Mouse (Mus musculus) megakaryocyte, embryonic 14.5 days (primary cell): Measurements from ENCODE around the gene Ptges3l. TPM values are rescaled to one million over a fixed set of nuclear protein-coding genes. Genes with fewer than 3 reads are reported as not detected.
"Not testable (repeated sequence)": the region's sequence is repeated elsewhere in the genome, so short reads cannot be mapped to it uniquely, and the experiment has no call there.

Source experiments
- H3K27me3 ChIP-seq: replicated peaks from 2 replicates; pipeline ENCODE3; 2012; ENCODE audit warnings: inconsistent platforms
- H3K36me3 ChIP-seq: replicated peaks from 2 replicates; pipeline ENCODE3; 2012; ENCODE audit warnings: low read length, inconsistent platforms, mixed read lengths
- H3K4me1 ChIP-seq: 2 replicates; pipeline ENCODE4 v1.6.1; 2012; ENCODE audit warnings: inconsistent platforms
- H3K4me3 ChIP-seq: replicated peaks from 2 replicates; pipeline ENCODE3; 2012; ENCODE audit warnings: moderate library complexity, mild to moderate bottlenecking, inconsistent platforms
- H3K9me3 ChIP-seq: 2 replicates; pipeline ENCODE4 v1.6.1; 2012; ENCODE audit warnings: inconsistent platforms
- FLI1 ChIP-seq: IDR thresholded peaks from 2 replicates; pipeline ENCODE4 v1.6.1; 2012; ENCODE audit warnings: low read length, inconsistent platforms, mixed read lengths
- GATA1 ChIP-seq: IDR thresholded peaks from 3 replicates; pipeline ENCODE4 v1.6.1; 2012; ENCODE audit warnings: mixed read lengths, low read length, inconsistent platforms, borderline replicate concordance
- polyA plus RNA-seq: library from polyadenylated mRNA; stranded (reverse); fragments of >175 nt; gene quantifications from 2 replicates; pipeline ENCODE4 v1.2.3, GENCODE M21; 2012; ENCODE audit warnings: low replicate concordance; ENCODE audit not compliant: insufficient read depth

Gene Ptges3l
- 2.8 TPM in 1 of 2 replicates, not detected in the other for polyA plus RNA-seq

DNA sequence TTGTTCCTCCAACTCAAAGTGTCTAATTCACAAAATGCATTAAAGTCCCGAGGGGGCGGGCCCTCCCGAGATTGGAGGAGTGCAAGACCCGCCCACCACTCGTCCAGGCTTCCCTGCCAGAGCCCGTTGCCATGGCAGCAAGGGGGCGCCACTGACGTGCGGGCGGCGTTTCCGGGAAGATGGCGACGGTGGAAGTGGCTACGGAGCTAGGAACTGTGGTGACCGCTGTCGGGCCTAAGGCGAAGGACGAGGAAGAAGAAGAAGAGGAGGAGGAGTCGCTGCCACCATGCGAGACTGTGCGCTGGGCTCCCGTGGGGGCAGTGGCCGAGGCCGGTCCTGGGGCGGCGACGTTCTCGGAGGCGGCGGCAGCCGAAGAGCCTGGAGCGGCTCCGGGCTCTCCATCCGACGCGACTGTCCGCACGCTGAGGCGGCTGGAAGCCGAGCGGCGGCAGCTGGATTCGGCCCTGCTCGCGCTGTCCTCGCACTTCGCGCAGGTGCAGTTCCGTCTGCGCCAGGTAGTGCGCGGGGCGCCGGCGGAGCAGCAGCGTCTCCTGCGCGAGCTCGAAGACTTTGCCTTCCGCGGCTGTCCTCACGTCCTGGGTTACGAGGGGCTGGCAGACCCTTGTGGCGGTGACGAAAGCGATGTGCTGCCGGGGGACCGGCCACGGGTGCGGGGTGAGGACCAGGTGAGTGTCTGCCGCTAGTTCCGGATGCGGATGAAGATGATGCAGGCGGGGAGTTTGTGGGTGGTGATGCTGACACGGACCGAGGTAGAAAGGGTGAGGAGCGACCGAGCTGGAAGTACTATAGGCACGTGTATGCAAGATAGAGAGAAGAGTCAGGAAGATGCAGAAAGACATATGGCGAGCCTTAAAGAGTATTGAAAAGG lies at the start of gene Ptges3l, which contains the start of gene Rundc1:
TSS of gene Ptges3l (minus strand) at position 409 of the 889 bp plus-strand sequence.
TSS of gene Rundc1 (plus strand) at position 161 of the 889 bp plus-strand sequence.
- H3K4me1 ChIP-seq = peaks cover 46% of the 10 kb centered on the region
- no peaks in the 10 kb centered on the region for H3K27me3 ChIP-seq

DNA sequence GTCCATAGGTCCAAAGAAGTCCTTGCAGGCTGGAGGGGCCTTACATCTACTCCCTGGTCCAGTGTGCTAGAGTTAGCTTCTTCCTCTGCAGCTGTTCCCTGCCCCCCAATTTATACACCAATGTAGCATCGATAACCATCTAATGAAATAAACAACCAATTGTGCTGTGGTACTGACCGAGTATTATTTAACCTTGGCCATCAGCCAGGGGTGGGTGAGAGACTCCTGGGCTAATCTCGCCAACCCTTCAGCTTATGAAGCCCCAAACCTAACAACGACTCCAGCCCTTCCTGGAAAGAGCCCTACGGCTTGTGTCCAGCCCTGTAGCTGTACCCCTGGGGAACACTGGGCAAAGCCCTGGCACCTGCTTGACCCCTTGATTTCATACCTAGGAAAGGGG lies 49.2 kb upstream of the Ptges3l start:
- peaks cover 65% of the 10 kb centered on the region for H3K27me3 ChIP-seq
- no peaks in the 10 kb centered on the region for H3K36me3 ChIP-seq
- TF ChIP-seq GATA1 (no peak), FLI1 (no peak)
- H3K4me1 ChIP-seq = peaks cover 6% of the 10 kb centered on the region
- H3K4me3 ChIP-seq = no peak overlapping the region
- H3K9me3 ChIP-seq = no peaks in the 10 kb centered on the region

More for the DNA sequence above, at the start of gene Ptges3l, which contains the start of gene Rundc1:
- no peak for TF ChIP-seq FLI1
- TF ChIP-seq GATA1 = no peak
- Histone ChIP-seq H3K4me3 (peak within 1 kb of the TSS; percentile 99), H3K36me3 (peaks cover 23% of the 10 kb centered on the region), H3K9me3 (no peaks in the 10 kb centered on the region)

DNA sequence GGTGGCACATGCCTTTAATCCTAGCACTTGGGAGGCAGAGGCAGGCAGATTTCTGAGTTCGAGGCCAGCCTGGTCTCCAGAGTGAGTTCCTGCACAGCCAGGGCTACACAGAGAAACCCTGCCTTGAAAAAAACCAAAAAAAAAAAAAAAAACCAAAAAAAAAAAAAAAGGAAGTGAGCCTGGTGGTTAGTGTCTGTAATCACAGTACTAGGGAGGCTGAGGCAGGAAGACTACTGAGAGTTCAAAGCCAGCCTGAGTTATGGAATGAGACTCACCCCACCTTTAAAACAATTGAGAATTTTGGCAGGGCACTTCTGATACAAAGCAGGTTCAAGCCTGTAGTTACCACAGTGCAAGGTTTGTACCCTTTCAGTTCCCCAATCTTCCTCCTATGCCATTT lies 48.6 kb upstream of the Ptges3l start:
- H3K4me3 ChIP-seq, H3K4me1 ChIP-seq, H3K36me3 ChIP-seq: not testable (repeated sequence)

DNA sequence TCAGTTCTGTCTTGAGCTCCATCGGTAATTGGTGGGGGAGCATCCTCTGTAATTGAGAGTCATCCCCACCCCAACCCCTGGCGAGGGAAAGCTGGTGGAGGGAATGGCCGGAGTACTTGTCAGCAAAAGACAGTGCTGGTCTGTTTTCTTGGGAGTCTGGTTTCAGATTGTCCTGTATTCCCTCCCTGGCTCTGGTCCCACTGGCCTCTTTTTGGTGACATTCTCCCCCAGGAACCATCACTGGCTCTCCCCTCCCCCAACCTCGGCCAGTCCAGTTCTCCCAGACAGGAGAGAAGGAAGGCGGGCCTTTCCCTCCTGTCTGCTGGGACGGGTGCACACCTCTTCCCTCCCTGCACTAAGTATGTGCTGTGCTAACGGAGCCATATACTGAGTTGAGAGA lies 47.2 kb upstream of the Ptges3l start:
- H3K9me3 ChIP-seq = no peaks in the 10 kb centered on the region
- no peak overlapping the region for H3K4me3 ChIP-seq
- peaks cover 16% of the 10 kb centered on the region for H3K4me1 ChIP-seq
- TF ChIP-seq FLI1 (no peak), GATA1 (no peak)
- peaks cover 65% of the 10 kb centered on the region for H3K27me3 ChIP-seq
- H3K36me3 ChIP-seq = no peaks in the 10 kb centered on the region

More for the DNA sequence above, 48.6 kb upstream of the Ptges3l start:
- H3K27me3 ChIP-seq = peaks cover 63% of the 10 kb centered on the region
- not testable (repeated sequence) for H3K9me3 ChIP-seq

DNA sequence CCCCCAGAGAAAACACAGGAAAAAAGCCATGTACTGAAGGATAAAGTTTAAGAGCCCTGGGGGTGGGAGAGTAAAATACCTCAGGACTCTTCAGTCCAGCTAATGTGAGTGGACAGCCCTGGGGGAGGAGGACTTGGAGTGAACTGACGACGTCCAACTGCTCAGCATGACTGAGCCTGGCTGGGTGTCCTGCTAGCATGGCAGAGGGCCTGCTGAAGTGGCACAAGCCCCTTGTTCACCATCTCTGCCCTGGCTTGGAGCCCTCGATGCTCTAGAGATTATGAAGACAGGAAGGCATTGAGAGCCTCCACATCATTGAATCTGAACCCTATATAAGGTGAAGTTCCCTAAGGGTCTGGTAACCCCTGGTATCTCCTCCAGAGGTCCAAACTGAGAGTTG lies 46.8 kb upstream of the Ptges3l start:
- H3K4me3 ChIP-seq = no peak overlapping the region
- peaks cover 20% of the 10 kb centered on the region for H3K4me1 ChIP-seq
- H3K9me3 ChIP-seq = no peaks in the 10 kb centered on the region
- H3K36me3 ChIP-seq = no peaks in the 10 kb centered on the region
- TF ChIP-seq FLI1 (no peak), GATA1 (no peak)
- peaks cover 62% of the 10 kb centered on the region for H3K27me3 ChIP-seq

DNA sequence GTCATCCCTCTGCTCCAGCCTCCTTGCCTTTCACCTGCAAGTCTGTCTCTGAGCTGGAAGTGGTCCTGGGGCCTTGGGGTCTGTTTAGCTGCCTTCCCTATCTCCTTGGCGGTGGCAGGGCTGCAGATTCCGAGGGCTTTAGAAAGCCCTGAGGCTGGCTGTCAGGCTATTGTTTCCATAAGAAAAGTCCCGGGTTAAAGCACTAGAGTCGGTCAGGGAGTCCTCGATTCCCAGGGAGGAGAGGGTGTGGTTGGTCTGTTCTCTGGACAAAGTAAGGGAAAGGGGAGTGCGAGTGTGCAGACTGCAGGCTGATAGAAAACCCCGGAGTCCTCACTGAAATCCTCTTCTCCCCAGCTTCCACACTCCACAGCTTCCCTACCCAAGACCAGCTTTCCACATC lies 45.1 kb upstream of the Ptges3l start:
- Histone ChIP-seq H3K9me3 (no peaks in the 10 kb centered on the region), H3K27me3 (peaks cover 64% of the 10 kb centered on the region), H3K4me3 (no peak overlapping the region), H3K36me3 (no peaks in the 10 kb centered on the region), H3K4me1 (peaks cover 37% of the 10 kb centered on the region)
- TF ChIP-seq GATA1 = no peak
- no peak for TF ChIP-seq FLI1

DNA sequence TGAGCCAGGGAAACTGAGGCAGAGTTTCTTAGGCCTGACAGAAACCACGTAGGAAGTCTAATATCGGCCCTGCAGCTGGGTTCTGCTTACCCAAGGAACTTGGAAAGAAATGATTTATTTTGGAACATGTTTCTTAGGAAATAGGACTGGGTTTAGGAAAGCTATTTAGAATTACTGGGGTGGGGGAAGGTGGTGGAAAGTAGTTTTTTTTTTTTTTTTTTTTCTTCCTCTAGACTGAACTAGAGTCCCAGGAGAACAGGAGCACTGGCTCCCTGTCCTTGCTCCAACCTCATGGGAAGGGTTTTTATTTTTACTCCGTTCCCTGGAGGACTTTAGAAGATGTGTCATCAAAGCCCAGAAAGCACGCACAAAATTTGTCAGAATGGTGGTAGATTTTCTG lies 44.0 kb upstream of the Ptges3l start:
- Histone ChIP-seq H3K27me3 (peaks cover 62% of the 10 kb centered on the region), H3K36me3 (no peaks in the 10 kb centered on the region), H3K9me3 (no peaks in the 10 kb centered on the region), H3K4me1 (peaks cover 48% of the 10 kb centered on the region), H3K4me3 (no peak overlapping the region)
- no peak for TF ChIP-seq GATA1
- no peak for TF ChIP-seq FLI1

DNA sequence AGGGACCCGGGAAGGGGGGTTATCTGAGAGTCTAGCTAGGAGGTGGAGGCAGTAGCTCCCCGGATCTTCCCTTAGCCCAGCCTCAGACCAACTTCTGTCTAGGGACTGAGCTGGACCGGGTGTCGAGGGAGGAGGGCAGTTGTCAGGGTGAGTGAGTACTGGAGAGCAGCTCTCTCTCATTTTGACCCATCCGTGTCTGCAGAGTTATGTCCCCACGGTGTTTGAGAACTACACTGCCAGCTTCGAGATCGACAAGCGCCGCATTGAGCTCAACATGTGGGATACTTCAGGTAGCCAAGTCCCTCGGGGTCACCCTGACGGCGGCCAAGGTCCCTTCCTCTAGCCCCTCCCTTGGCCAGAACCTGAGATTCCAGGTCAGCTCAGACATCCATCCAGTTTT lies 43.6 kb upstream of the Ptges3l start:
- no peaks in the 10 kb centered on the region for H3K9me3 ChIP-seq
- peaks cover 52% of the 10 kb centered on the region for H3K4me1 ChIP-seq
- peaks cover 60% of the 10 kb centered on the region for H3K27me3 ChIP-seq
- H3K4me3 ChIP-seq = peak overlapping the region; percentile 96
- TF ChIP-seq FLI1 = no peak
- no peak for TF ChIP-seq GATA1
- H3K36me3 ChIP-seq = no peaks in the 10 kb centered on the region

DNA sequence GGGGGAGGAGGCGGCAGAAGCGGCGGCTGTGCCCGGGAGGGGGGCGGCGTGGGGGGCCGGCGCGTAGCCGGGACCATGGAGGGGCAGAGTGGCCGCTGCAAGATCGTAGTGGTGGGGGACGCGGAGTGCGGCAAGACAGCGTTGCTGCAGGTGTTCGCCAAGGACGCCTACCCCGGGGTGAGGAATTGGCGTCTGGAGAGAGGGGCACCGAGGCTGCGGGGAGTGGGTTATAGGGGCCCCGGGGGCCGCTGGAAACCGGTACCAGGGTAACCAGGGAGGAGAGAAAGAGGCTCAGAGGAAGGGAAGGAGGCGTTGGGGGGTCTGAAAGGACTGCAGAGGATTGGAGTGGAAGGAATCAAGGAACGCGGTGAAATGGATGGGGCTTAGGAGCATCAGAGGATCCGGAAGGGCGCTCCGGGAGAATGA lies 43.1 kb upstream of the Ptges3l start:
- H3K4me1 ChIP-seq = peaks cover 56% of the 10 kb centered on the region
- H3K4me3 ChIP-seq = peak overlapping the region; percentile 96
- H3K36me3 ChIP-seq = no peaks in the 10 kb centered on the region
- peaks cover 58% of the 10 kb centered on the region for H3K27me3 ChIP-seq
- no peak for TF ChIP-seq GATA1
- no peak for TF ChIP-seq FLI1
- no peaks in the 10 kb centered on the region for H3K9me3 ChIP-seq
